Mouse (Mus musculus): Measurements from ENCODE around the gene Bax. TPM values are rescaled to one million over a fixed set of nuclear protein-coding genes. Genes with fewer than 3 reads are reported as not detected.
A peak's percentile ranks its signal among the peaks of the same experiment; 100 is the strongest.
"Not testable (repeated sequence)": the region's sequence is repeated elsewhere in the genome, so short reads cannot be mapped to it uniquely, and the experiment has no call there.

Gene Bax
- polyA plus RNA-seq, 1 experiment from 2014 or later, result 231 TPM

DNA sequence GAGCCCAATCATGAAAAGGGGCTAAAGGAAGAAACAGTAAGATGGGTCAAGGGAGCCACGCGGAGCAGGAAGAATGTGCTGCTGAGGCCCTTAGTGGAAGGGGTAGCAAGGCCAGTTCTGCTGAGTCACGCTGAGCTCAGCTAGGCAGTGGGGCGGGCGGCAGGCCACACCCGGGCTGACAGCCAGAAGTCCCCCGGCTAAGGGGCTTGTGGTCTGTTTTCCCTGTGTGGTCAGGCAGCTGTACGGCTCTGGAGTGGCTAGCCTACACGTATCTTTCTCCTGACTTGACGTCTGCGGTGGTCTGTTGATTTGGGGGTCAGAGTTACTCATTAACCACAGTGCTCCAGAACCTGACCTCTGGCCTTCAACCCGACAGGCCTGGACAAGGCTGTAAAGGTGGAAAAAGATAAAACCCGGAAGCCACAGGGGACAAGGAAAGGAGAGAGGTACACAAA is 5.8 kb downstream of the Bax start:
- H3K27me3 ChIP-seq, result no peaks in the 10 kb centered on the region
- peak overlapping the region; percentile 95 for H3K27ac ChIP-seq
- 25% methylated on average over 13 of the region's 13 CpGs for WGBS
- 0 out of 2 replicates have a peak overlapping the region, but pooled peaks have one; percentile 91 for H3K9ac ChIP-seq
- peak overlapping the region; percentile 51 for H3K4me2 ChIP-seq (replicated peaks)
- ATAC-seq (ENCODE audit: low FRiP score), result no peak
- H3K4me3 ChIP-seq, result peak overlapping the region; percentile 9
- H3K4me1 ChIP-seq, result peaks cover 51% of the 10 kb centered on the region
- peaks cover 66% of the 10 kb centered on the region for H3K36me3 ChIP-seq
- no peaks in the 10 kb centered on the region for H3K9me3 ChIP-seq (replicated peaks)

DNA sequence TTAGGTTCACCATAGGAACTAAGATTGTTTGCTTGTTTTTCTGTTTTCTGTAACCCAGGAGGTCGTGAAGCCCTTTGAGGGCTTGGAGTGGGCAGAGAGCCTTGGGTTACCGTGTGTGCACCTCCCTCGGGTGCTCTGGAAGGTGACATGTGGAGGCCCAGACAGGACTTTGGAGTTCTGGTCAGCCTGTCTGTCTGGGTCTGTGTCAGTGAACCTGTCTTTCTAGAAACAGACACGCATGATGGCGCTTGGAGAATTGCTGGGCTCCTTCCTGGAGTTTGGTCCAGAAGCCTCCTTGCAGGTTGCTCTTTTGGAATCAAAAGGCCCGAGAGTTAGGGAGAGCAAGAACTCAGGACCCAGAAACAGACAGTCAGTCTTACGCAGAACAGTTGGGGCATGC is 6.3 kb downstream of the Bax start:
- H3K4me3 ChIP-seq, result peak overlapping the region; percentile 77
- no peak for ATAC-seq (ENCODE audit: low FRiP score)
- H3K9ac ChIP-seq, result peak overlapping the region; percentile 91
- peak overlapping the region; percentile 95 for H3K27ac ChIP-seq
- peaks cover 66% of the 10 kb centered on the region for H3K36me3 ChIP-seq
- no peaks in the 10 kb centered on the region for H3K9me3 ChIP-seq (replicated peaks)
- H3K4me1 ChIP-seq, result peaks cover 46% of the 10 kb centered on the region
- WGBS, result 77% methylated on average over 7 of the region's 7 CpGs
- peak overlapping the region; percentile 51 for H3K4me2 ChIP-seq (replicated peaks)
- H3K27me3 ChIP-seq, result no peaks in the 10 kb centered on the region

DNA sequence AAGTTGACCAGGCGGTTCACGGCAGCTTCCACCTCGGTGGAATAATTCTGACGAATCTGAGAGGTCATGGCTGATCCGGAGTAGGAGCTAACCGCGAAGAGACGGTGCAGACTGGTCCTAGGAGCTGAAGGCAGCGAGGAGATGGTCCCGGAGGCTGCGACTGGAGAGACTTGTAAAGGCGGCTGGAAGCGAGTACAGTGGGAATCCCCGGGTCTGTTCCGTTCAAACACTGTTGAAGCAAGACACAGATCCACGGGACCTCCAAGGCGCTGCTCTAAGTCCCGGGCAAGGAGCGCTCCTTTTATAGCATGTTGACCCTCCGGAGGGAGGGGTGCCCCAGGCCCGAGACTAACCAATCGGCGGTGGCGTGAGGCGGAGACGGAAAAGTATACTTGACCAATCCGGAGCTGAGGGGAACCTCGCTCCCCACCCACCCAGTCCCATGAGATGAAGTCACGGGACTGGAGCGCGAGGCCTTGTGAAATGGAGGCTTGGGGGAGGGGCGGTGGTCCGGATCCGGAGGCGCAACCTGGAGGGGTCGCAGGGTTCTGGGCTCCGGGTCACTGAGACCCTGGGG is 7.0 kb downstream of the Bax start, which contains the start of gene Ftl1:
Gene Ftl1 (minus strand): TSS at position 321 of the 577 bp plus-strand sequence.
- ATAC-seq (ENCODE audit: low FRiP score), result peak; percentile 97
- peak within 1 kb of the TSS; percentile 91 for H3K9ac ChIP-seq
- H3K9me3 ChIP-seq (replicated peaks); H3K27me3 ChIP-seq: not testable (repeated sequence)
- peak within 1 kb of the TSS; percentile 77 for H3K4me3 ChIP-seq
- H3K4me1 ChIP-seq, result peaks cover 41% of the 10 kb centered on the region
- H3K4me2 ChIP-seq (replicated peaks), result peak within 1 kb of the TSS; percentile 85
- H3K36me3 ChIP-seq, result peaks cover 66% of the 10 kb centered on the region
- under 1% methylated on average over 30 of the region's 37 CpGs for WGBS
- peak within 1 kb of the TSS; percentile 95 for H3K27ac ChIP-seq

DNA sequence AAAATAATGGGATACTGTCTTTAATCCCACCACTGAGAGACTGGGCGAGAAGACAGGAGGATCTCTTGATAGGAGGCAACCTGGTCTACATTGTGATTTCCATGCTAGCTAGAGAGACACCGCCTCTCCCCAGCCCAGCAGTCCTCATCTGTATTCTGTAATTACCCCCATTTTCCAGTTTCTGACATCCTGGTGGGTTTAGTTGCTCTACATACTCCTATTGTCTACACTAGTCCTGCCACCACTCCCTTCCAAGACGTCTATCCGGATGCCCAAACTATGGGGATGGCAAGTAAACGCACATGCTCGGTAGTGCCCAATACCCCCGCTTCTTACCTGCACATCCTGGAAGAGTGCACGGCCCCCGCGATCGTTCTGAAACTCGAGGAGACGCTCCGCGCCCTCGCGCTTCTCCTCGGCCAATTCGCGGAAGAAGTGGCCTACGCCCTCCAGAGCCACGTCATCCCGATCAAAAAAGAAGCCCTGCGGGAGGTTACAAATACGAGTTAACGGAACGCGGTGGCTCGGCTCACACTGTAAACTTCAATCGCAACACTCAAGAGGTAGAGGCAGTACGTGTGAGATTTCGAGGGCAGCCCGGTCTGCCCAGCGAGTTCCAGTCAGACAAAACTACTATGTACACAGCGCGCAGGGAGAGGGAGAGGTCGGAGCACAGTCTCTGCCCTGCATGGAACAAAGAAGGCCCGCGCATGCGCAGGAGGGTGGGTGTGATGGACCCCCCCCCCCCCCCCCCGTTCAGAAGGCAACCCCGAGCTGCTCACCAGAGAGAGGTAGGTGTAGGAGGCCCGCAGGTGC is 7.7 kb downstream of the Bax start:
- Histone ChIP-seq H3K9ac (peak overlapping the region; percentile 91), H3K9me3 (replicated peaks) (no peaks in the 10 kb centered on the region), H3K4me1 (peaks cover 41% of the 10 kb centered on the region), H3K27me3 (no peaks in the 10 kb centered on the region), H3K27ac (peak overlapping the region; percentile 95), H3K4me3 (peak overlapping the region; percentile 77), H3K4me2 (replicated peaks) (peak overlapping the region; percentile 85), H3K36me3 (peaks cover 68% of the 10 kb centered on the region)
- peak; percentile 80 for ATAC-seq (ENCODE audit: low FRiP score)
- WGBS, result 2% methylated on average over 42 of the region's 43 CpGs

DNA sequence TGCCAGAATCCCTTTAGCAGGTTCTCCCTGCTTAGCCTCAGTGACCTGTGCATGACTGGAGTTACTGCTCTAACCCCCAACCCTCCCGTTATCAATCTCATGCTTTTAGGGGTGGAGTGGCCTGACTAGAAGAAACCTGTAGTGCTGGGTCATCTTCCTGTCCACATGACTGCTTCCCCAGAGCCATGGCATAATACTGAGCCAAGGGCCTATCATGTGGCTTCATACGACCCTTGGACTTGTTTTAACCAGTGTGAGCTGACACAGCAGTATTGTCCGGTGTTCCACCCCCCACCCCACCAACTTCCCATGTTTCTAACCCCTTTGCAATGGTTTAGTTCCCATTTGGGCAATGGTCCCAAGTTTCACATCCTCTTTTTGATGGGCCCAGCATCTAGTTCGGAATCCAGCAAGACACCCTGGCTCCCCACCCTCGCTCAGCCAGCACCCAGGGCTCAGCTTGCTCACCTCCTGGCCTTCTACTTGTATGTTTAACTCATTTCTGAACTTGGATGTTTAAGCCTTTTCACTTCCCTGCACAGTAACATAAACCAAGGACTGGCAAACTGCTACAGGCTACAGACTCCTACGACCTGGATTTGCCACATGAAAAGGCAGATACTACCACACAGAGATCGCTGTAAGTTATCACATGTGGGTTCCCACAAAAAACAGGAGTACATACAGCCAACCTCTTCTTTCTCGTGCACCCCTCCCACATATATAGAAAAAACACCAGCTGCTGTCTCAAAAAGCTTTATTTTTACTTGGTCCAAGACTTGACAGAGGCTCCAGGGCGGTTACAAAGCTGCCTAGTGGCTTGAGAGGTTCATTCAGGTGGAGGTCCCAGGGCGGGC is 9.3 kb downstream of the Bax start:
- peaks cover 41% of the 10 kb centered on the region for H3K4me1 ChIP-seq
- H3K9ac ChIP-seq, result peak overlapping the region; percentile 91
- peak overlapping the region; percentile 95 for H3K27ac ChIP-seq
- H3K36me3 ChIP-seq, result peaks cover 61% of the 10 kb centered on the region
- H3K4me3 ChIP-seq, result peak overlapping the region; percentile 77
- H3K27me3 ChIP-seq, result no peaks in the 10 kb centered on the region
- no peaks in the 10 kb centered on the region for H3K9me3 ChIP-seq (replicated peaks)
- H3K4me2 ChIP-seq (replicated peaks), result peak overlapping the region; percentile 85
- WGBS, result 72% methylated on average over 10 of the region's 10 CpGs
- no peak for ATAC-seq (ENCODE audit: low FRiP score)

DNA sequence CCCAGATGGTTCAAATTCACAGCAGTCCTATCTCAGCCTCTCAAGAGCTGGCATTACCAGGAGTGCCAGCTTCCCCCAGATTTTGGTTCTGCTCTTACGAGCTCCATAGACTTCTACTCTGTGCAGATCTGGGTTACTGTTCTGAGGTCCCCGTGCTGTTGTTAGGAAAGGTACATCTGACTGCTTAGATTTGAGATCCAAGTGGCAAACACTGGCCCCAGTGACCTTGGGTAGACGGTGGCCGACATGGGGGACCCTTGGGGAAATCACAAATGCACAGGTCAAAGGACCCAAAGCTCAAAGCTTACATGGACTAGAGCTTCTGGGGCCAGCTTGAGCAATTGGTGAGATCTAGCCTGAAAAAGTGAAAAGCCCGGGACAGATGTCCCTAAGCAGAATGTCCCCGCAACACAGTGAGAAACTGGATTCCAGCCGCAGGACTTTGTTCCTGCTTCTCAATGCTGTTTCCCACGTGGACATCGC is 9.9 kb downstream of the Bax start:
- WGBS, result 59% methylated on average over 9 of the region's 9 CpGs
- Histone ChIP-seq H3K9me3 (replicated peaks) (no peaks in the 10 kb centered on the region), H3K36me3 (peaks cover 58% of the 10 kb centered on the region), H3K4me2 (replicated peaks) (peak overlapping the region; percentile 85), H3K27ac (peak overlapping the region; percentile 6; the same call in 1 of the 2 replicates), H3K9ac (peak overlapping the region; percentile 91; the same call in 1 of the 2 replicates), H3K4me3 (peak overlapping the region; percentile 77), H3K27me3 (no peaks in the 10 kb centered on the region), H3K4me1 (peaks cover 36% of the 10 kb centered on the region)
- no peak for ATAC-seq (ENCODE audit: low FRiP score)

DNA sequence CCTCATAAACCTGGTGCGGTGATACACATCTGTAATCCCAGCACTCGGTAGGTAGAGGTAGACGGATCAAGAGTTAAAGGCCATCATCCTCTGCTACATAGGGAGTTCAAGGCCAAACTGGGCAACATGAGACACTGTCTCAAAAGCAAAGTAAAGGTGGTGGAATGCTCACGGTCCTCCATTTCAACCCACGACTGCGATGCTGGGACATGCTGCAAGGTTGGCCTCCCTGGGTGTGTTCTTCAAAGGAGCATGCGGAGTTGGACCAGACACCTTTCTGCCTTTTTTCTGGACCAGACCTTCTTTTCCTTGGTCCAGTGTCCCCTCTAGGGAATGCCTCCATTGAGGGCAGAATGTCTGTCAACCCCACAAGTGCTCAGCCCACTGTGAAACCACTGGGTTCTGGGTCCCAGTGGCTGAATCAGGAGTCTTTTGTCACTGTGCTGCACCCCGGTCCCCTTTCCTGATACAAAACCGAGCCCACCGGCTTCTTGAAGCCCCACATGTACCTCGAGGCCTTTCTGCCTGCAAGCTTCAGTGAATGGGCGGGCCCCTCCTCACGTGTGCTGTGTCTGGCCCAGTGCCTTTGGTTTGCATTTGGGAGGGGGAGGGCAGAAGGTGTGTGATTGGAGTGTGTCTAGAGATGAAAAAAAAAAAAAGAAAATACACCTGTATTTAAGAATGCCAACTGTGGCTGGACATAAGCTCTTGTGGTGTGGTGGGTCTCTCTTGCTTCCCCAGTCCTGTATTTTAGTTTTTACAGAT is 10.6 kb downstream of the Bax start:
- H3K9ac ChIP-seq, result no peak overlapping the region
- H3K4me3 ChIP-seq, result no peak overlapping the region
- H3K27me3 ChIP-seq, result no peaks in the 10 kb centered on the region
- no peak for ATAC-seq (ENCODE audit: low FRiP score)
- H3K4me2 ChIP-seq (replicated peaks), result no peak overlapping the region
- H3K27ac ChIP-seq, result 0 out of 2 replicates have a peak overlapping the region, but pooled peaks have one; percentile 2
- H3K36me3 ChIP-seq, result peaks cover 54% of the 10 kb centered on the region
- no peaks in the 10 kb centered on the region for H3K9me3 ChIP-seq (replicated peaks)
- H3K4me1 ChIP-seq, result peaks cover 30% of the 10 kb centered on the region
- 76% methylated on average over 13 of the region's 13 CpGs for WGBS

DNA sequence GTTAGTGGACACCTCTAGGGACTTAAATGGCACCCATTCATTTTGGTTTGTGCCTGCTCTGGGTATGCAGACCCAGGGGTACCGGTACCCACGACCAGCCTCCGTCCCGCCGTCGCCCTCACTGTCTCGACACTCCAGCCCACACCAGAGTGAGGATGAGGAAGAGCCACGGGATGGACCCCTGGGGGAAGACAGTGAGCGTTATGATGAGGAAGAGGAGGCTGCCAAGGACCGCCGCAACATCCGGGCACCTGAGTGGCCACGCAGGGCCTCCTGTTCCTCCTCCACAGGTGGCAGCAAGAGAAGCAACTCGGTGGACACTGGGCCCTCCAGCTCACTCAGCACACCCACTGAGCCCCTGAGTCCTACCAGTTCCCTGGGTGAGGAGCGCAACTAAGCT is 11.7 kb downstream of the Bax start:
- no peaks in the 10 kb centered on the region for H3K27me3 ChIP-seq
- H3K4me1 ChIP-seq, result peaks cover 19% of the 10 kb centered on the region
- H3K9ac ChIP-seq, result no peak overlapping the region
- no peak overlapping the region for H3K4me3 ChIP-seq
- H3K9me3 ChIP-seq (replicated peaks), result no peaks in the 10 kb centered on the region
- H3K27ac ChIP-seq, result no peak overlapping the region
- WGBS, result 86% methylated on average over 15 of the region's 15 CpGs
- H3K36me3 ChIP-seq, result peaks cover 58% of the 10 kb centered on the region
- ATAC-seq (ENCODE audit: low FRiP score), result no peak
- H3K4me2 ChIP-seq (replicated peaks), result no peak overlapping the region

DNA sequence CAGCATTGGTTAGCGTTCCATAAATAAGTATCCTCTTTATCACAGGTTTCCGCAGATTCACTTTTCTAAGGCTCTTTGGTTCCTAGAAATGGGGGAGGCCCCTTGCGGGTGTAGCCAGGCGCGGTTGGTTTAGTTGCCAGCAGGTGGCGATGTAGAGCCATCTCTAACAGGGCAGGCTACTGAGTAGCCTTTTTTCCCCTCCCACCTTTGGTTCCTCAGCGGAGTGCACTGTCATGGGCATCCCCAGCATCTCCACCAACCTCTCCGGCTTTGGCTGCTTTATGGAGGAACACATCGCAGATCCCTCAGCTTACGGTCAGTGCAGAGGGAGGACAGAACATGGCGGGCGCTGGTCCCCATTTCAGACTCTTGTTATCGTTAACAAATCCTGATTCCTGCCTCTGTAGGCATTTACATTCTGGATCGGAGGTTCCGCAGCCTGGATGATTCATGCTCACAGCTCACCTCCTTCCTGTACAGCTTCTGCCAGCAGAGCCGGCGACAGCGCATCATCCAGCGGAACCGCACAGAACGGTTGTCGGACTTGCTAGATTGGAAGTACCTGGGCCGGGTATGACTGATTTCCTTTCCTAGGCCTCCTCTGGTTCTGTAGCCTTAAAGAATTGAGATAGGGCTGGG is 15.2 kb downstream of the Bax start:
- H3K4me1 ChIP-seq, result no peaks in the 10 kb centered on the region; the same call in 1 of the 2 replicates
- H3K4me3 ChIP-seq, result no peak overlapping the region
- ATAC-seq (ENCODE audit: low FRiP score), result peak; percentile 68
- 55% methylated on average over 23 of the region's 23 CpGs for WGBS
- no peak overlapping the region for H3K27ac ChIP-seq
- no peak overlapping the region for H3K4me2 ChIP-seq (replicated peaks)
- H3K36me3 ChIP-seq, result peaks cover 56% of the 10 kb centered on the region
- H3K27me3 ChIP-seq, result no peaks in the 10 kb centered on the region
- no peak overlapping the region for H3K9ac ChIP-seq
- H3K9me3 ChIP-seq (replicated peaks), result no peaks in the 10 kb centered on the region

DNA sequence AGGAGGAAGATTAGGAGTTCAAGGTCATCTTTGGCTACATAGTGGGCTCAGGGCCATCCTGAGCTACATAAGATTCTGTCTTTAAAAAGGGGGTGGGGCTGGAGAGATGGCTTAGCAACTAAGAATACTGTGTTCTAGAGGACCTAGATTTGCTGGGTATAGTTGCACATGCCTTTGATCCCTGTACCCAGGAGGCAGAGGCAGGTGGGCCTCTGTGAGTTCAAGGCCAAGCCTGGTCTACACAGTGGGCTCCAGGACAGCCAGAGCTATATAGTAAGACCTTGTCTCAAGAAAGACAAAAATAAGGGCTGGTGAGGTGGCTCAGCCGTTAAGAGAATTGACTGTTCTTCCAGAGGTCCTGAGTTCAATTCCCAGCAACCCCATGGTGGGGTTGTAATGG is 16.7 kb downstream of the Bax start:
- Histone ChIP-seq H3K9ac (no peak overlapping the region), H3K4me1 (no peaks in the 10 kb centered on the region; the same call in 1 of the 2 replicates), H3K4me3 (no peak overlapping the region), H3K4me2 (replicated peaks) (no peak overlapping the region), H3K9me3 (replicated peaks) (no peaks in the 10 kb centered on the region), H3K36me3 (peaks cover 46% of the 10 kb centered on the region), H3K27me3 (no peaks in the 10 kb centered on the region), H3K27ac (no peak overlapping the region)
- WGBS, result 85% methylated on average over 1 of the region's 1 CpGs
- no peak for ATAC-seq (ENCODE audit: low FRiP score)

Measured in hindbrain, embryonic 12.5 days (tissue).